Mouse (Mus musculus) WW6 (cell line): ENCODE results near the gene Mprip.

Source experiments
- DNase-seq: peaks from one replicate; pipeline ENCODE4 v3.0.0-alpha.2; 2013; ENCODE audit warnings: low read depth, low spot score

Gene Mprip

DNA sequence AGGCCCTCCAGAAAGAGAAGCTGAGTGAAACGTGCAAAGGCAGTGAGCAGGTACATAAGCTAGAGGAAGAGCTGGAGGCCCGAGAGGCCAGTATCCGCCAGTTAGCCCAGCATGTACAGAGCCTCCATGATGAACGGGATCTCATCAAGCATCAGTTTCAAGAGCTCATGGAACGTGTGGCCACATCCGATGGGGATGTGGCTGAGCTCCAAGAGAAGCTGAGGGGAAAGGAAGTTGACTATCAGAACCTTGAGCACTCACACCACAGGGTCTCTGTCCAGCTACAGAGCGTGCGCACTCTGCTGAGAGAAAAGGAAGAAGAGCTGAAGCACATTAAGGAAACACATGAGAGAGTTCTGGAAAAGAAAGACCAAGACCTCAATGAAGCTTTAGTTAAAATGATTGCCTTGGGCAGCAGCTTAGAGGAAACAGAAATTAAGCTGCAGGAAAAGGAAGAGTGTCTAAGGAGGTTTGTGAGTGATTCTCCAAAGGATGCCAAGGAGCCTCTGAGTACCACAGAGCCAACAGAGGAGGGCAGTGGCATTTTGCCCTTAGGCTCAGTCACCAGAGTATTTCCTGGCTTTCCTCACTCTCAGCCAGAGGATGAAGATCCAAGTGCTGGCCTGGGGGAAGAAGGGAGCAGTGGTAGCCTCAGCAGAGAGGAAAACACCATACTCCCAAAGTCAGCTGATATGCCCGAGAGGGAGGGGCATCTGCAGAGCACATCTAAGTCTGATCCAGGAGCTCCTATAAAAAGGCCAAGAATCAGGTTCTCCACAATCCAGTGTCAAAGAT, 97.3 kb downstream of the Mprip start:
- DNase-seq = no peak

DNA sequence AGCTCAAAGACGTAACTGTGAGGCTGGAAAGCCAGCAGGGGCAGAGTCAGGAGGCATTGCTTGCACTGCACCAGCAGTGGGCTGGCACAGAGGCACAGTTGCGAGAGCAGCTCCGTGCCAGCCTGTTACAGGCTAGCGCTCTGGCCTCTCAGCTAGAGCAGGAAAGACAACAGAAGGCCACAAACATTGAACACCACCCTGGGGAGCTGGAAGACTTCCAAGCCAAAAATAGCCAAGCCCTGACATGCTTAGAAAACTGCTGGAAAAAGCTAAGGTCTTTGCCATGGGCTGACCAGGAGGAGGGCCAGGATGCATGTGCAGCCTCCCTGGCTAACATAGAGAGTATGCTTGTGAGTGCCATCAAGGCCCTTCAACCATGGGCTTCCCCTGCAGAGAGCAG, 98.1 kb downstream of the Mprip start:
- no peak for DNase-seq

DNA sequence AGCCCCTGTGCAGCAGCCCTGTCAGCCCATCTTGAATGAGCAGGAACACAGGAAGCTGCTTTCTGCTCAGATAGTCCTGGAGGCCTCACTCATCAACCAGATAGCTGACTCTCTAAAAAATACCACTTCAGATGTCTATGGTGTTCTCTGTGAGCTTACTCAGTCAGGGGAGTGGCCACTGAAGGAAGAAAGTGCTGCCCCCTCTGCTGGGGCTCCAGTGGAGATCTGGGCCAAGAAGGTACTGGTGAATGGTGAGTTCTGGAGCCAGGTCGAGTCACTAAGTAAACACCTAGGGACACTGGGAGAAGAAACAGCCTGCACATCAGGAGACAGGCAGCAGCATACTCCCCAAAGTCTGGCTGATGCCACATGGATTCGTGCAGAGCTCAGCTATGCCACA, 98.5 kb downstream of the Mprip start:
- DNase-seq = no peak

- no peak for DNase-seq
Observed at GRCm38 (mm10) chr11:59760796-59761195, 99.7 kb downstream of the Mprip start.

GRCm38 (mm10) chr11:59769307-59769706, 108.2 kb downstream of the Mprip start:
- DNase-seq = no peak

DNA sequence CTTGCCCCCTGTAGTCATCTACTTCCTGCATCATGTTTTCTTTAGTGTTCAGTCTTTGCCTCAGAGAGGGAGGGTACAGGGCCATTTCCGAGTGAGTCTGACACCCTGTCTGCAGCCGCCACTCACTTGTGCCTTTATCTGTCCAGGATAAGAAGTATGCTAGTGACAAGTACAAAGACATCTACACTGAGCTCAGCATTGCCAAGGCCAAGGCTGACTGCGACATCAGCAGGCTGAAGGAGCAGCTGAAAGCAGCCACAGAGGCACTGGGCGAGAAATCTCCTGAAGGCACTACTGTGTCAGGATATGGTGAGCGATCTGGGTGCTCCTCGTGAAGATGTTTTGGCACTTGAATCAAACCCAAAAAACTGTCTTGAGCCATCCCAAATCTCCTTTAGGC, 108.6 kb downstream of the Mprip start:
- no peak for DNase-seq

- DNase-seq = no peak
Observed at GRCm38 (mm10) chr11:59770753-59771152, 109.6 kb downstream of the Mprip start.

DNA sequence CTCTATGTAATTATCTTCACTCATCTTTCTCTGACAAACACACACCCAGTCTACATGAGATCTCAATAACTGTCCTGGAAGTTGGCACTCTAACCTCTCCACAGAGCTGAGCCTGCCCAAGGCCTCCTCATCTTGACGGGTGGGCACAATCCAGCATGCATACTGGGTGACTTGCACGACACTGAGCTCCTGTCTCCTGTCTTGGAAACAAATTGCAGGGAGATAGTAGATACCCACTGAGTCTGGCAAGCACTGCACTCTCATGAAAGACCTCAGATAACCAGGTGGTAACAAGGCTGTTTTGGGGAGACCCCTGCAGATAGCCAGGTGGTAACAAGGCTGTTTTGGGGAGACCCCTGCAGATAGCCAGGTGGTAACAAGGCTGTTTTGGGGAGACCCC, 111.2 kb downstream of the Mprip start:
- no peak for DNase-seq

GRCm38 (mm10) chr11:59772902-59773301, 111.8 kb downstream of the Mprip start:
- no peak for DNase-seq

DNA sequence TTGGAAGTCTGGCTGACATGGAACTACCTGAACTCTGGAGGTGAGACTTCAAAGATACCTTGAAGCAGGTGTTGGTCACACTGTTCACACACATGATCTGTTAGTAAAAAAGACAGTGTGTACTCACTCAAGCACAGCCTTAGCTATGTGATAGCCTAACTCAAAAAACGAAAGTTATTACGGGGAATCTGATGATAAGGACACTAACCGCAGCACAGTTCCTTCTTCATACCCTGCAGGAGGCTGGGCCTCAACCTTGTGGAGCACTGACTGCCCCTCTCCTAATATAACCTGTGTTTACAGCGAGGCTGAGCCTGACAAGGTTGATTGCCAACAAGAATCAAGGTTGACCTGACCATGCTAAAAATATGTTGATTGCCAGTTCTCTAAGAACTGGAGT, 113.4 kb downstream of the Mprip start:
- DNase-seq = no peak

DNA sequence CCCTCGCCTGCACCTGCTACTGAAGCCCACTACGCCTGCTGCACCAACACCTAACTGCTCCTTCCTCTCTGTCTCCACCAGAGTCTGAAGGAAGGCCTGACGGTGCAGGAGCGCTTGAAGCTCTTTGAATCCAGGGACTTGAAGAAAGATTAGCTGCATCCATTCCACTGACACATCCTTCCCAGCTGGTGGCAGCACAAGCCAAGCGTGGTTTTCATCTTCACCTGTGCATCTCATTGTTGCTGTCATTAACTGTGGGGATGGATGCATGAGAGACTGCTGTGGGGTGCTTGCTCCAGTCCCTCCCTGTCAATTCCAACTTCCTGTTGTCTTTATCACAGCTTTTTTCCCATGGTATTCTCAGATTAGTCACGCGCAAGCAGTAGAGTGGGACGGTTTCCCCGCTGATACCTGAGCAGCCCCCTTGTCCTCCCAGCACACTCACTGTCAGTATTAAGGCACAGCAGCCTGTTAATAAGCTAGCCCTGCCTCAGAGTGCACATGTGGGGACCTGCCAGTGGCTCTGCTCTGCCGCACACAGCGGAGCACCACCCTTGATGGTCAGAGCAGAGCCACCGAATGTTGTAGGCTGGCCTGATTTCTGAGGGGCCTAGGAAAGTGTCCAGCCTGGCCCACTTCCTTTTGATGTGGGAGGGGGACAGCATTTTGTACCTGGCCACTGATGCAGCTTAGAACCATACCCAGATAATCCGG, 114.5 kb downstream of the Mprip start:
- DNase-seq = no peak

DNA sequence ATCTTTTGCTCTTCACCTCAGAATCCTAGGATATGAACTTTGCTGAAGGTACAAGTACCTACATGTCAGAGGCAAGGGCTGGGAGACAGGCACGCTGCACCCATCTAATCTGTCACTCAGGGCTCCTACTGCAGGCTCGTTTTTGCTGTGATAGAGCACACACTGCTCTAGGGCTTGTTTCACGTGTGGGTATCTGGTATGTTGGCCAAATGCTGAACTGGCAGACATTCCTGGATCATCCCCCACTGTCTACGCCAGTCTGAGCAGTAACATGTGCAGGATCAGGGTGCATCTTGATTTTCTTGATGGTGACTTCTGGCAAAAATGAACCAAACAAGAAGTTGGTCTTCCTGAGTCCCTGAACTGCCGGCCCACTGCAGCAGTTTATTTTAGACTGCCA, 116.2 kb downstream of the Mprip start:
- no peak for DNase-seq

DNA sequence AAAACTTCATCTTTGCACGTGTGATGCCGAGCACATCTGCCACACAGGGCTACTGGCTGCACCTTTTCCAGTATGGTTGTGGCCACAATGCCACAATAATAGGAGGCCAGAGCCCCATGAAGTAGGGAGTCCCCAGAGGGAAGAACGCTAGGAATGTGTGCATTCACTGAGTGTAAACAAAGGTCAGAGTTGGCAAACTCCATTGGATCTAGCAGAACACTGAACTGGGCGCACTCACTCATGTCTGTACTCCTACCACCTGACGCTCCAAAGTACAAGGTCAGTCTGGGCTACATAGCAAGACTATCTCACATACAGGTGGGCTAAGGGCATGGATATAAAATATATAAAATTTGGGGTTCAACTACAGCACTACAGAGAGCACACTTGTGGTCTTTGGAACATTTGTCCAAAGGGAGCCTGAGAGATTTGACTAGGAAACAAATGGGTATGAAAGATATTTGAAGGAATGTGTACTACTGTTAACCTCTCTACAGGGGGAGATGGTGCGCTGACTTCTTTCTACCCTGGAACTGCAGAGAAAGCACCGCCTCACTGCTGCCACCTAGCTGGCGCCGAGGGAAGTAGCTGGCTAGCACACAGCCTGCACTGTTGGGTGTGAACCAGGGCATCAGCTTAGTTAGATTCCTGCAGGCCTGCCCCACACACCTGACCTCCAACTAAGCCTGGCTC, 117.2 kb downstream of the Mprip start:
- peak; percentile 85 for DNase-seq

DNA sequence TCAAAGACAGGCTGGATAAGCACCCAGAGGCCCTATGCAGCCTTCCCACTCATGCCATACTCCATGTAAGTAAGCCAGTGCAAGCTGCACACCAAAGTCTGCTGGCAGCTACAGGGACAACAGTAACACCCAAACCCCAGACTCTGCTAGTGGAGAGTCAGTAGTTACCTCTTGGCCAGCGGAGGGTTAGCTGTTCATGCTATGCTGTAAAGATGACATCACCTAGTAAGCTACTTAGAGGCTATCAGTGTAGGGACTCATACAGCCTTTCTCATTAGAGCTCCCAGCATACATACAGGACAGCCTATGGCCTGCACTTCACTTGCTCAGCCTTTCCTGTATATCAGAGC, 117.7 kb downstream of the Mprip start:
- DNase-seq = no peak

- no peak for DNase-seq
Observed at GRCm38 (mm10) chr11:59779406-59779805, 118.3 kb downstream of the Mprip start.

DNA sequence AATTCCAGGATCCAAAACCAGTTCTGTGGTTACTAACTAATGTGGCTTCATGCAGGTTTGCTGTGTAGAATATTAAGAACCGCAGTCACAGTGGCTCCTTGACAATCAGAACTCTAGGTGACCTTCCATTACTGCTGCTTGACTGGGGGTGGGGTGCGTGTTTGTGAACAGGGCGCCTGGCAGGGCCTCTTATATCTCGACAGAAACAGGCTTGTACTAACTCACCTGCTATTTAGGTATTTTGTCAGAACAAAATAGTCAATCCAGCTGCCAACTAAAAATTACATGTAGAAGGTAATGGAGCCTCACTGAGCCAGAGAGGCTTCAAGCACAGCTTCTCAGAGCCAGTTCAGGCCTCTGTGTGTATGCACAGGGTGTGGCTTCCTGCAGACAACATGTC, 119.1 kb downstream of the Mprip start:
- DNase-seq = no peak

DNA sequence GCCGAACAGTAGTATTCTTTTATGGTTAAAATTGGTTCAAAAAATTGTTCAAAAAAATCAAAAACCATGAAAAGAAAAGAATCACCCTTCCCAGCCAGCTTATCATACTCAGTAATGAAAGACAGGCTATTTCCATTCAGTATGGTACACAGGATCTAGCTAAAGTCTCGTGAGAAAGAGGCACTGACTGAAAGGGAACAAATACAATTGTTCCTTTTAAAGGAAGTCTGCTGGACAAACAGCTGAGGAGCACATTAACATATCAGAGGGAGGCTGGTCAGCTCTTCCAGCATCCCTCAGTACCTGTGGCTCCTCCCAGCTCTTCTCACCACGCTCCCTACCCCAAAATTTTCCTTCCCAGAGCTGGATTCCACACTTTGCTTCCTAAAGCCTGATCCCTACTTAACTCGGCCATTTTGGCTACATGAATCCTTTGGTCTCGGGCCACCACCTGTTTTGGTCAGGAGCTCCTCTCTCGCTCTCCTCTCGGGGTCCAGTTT, 121.0 kb downstream of the Mprip start:
- DNase-seq = no peak

GRCm38 (mm10) chr11:59783591-59783990, 122.5 kb downstream of the Mprip start:
- no peak for DNase-seq

DNA sequence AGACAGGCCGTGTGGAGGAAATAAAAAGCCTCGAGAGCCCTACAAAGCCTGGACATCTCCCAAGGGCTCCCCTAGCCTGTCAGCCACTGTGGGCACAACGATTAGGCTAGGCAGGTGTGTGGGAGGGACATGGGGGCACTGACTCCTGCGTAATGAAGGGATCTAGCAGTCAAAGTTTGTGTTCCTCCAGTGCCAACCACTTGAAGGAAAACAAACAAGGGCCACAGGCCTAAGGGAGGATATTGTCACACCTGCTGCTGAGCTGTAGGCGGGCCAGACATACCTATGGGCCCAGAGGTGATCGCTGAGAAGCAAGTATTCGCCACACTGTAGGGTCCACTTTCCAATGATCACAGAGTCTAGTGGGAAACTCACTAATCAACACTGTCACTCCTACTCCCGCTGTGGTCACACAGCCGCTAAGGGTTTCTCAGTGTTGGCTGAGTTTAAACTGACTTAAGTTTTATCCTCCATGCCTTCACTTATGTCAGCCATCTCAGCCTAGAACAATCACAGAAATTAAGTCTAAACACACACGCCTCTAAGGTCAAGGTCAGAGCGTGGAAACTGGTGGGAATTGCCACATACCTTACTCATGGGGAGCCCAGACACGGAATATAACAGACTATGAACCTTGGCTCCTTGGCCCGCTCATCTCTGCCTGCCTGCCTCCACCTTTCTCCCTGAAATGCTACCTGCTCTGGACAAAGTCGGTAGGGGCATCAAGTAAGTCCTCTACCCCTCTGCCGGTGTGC, 125.5 kb downstream of the Mprip start:
- no peak for DNase-seq

GRCm38 (mm10) chr11:59787199-59787781, 126.2 kb downstream of the Mprip start, which contains the start of gene Pld6:
TSS of gene Pld6 (minus strand) at chr11:59787645.
- DNase-seq = peak; percentile 79

GRCm38 (mm10) chr11:59789311-59789710, 128.2 kb downstream of the Mprip start:
- no peak for DNase-seq
